Mouse (Mus musculus) kidney, postnatal 10 days (tissue): Measurements from ENCODE around the gene Khdrbs1.
"Not testable (repeated sequence)": the region's sequence is repeated elsewhere in the genome, so short reads cannot be mapped to it uniquely, and the experiment has no call there.

Experiments used
- DNase-seq: peaks from one replicate; pipeline ENCODE4 v3.0.0; 2021; ENCODE audit warnings: mixed read lengths

The Khdrbs1 gene

GRCm38 (mm10) chr4:129742232-129743009 is at the start of gene Khdrbs1:
TSS of gene Khdrbs1 (minus strand) at chr4:129742303.
- DNase-seq = peak; percentile 99

- no peak for DNase-seq
These were observed 49.3 kb upstream of the Khdrbs1 start for GRCm38 (mm10) chr4:129791399-129791798.

- no peak for DNase-seq
These were observed 48.4 kb upstream of the Khdrbs1 start for GRCm38 (mm10) chr4:129790475-129790874.

GRCm38 (mm10) chr4:129789635-129790034 is 47.5 kb upstream of the Khdrbs1 start:
- no peak for DNase-seq

GRCm38 (mm10) chr4:129788693-129789092 is 46.6 kb upstream of the Khdrbs1 start:
- DNase-seq = peak; percentile 39

GRCm38 (mm10) chr4:129785178-129785577 is 43.1 kb upstream of the Khdrbs1 start:
- DNase-seq = peak; percentile 80

- DNase-seq = no peak
These were observed 41.4 kb upstream of the Khdrbs1 start for GRCm38 (mm10) chr4:129783506-129783905.

- no peak for DNase-seq
These were observed 40.8 kb upstream of the Khdrbs1 start for GRCm38 (mm10) chr4:129782857-129783331.

GRCm38 (mm10) chr4:129781881-129782675 is 40.0 kb upstream of the Khdrbs1 start:
- peak; percentile 78 for DNase-seq

GRCm38 (mm10) chr4:129771672-129772521 is 29.8 kb upstream of the Khdrbs1 start:
- DNase-seq = peak; percentile 41

- DNase-seq = no peak
These were observed 29.2 kb upstream of the Khdrbs1 start for GRCm38 (mm10) chr4:129771314-129771671.

GRCm38 (mm10) chr4:129770600-129770999 is 28.5 kb upstream of the Khdrbs1 start:
- no peak for DNase-seq

GRCm38 (mm10) chr4:129768742-129769141 is 26.6 kb upstream of the Khdrbs1 start:
- DNase-seq = not testable (repeated sequence)

GRCm38 (mm10) chr4:129767782-129768181 is 25.7 kb upstream of the Khdrbs1 start:
- no peak for DNase-seq

GRCm38 (mm10) chr4:129765351-129765750 is 23.2 kb upstream of the Khdrbs1 start:
- DNase-seq = no peak

GRCm38 (mm10) chr4:129762496-129762895 is 20.4 kb upstream of the Khdrbs1 start:
- not testable (repeated sequence) for DNase-seq

GRCm38 (mm10) chr4:129761606-129762005 is 19.5 kb upstream of the Khdrbs1 start:
- DNase-seq = no peak

- DNase-seq = no peak
These were observed 13.4 kb upstream of the Khdrbs1 start for GRCm38 (mm10) chr4:129755455-129755854.

GRCm38 (mm10) chr4:129754742-129755141 is 12.6 kb upstream of the Khdrbs1 start:
- no peak for DNase-seq

- no peak for DNase-seq
These were observed 8.3 kb upstream of the Khdrbs1 start for GRCm38 (mm10) chr4:129750430-129750829.

GRCm38 (mm10) chr4:129746591-129746990 is 4.5 kb upstream of the Khdrbs1 start:
- no peak for DNase-seq

- DNase-seq = no peak
These were observed 4.0 kb upstream of the Khdrbs1 start for GRCm38 (mm10) chr4:129746106-129746505.

- no peak for DNase-seq
These were observed 1.4 kb upstream of the Khdrbs1 start for GRCm38 (mm10) chr4:129743494-129743893.
